Mouse (Mus musculus) heart, adult 11 months (tissue): ENCODE results near the gene Psenen.

Source experiments
- DNase-seq: peaks from one replicate; pipeline ENCODE4 v3.0.0; 2022

The Psenen gene

DNA sequence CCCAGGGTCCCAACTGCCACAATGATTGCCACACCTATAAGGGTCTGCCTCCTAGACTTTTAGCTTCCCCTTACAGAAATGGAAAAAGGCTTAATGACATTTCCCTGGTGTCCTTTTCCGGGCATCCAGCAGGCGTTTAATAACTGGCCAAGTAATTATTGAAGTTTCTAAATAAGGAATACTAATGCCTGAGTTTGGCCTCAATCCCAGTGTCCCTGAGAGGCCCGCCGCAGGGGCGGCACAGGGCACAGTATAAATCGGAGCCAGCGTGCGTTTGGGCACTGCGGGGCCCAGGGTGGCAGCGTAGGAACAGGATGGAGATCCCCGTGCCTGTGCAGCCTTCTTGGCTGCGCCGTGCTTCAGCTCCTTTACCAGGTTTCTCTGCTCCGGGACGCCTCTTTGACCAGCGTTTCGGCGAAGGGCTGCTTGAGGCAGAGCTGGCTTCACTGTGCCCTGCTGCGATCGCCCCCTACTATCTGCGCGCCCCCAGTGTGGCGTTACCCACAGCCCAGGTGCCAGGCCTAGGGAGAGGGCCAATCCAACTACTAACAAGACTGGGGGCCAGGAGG lies 10.3 kb downstream of the Psenen start:
- peak; percentile 97 for DNase-seq

GRCm38 (mm10) chr7:30552102-30553020 lies 11.1 kb downstream of the Psenen start, which contains the start of the genes Hspb6 and Proser3:
Hspb6 (plus strand) TSS chr7:30552178.
Proser3 (minus strand) TSS chr7:30552299.
- peak; percentile 100 for DNase-seq

DNA sequence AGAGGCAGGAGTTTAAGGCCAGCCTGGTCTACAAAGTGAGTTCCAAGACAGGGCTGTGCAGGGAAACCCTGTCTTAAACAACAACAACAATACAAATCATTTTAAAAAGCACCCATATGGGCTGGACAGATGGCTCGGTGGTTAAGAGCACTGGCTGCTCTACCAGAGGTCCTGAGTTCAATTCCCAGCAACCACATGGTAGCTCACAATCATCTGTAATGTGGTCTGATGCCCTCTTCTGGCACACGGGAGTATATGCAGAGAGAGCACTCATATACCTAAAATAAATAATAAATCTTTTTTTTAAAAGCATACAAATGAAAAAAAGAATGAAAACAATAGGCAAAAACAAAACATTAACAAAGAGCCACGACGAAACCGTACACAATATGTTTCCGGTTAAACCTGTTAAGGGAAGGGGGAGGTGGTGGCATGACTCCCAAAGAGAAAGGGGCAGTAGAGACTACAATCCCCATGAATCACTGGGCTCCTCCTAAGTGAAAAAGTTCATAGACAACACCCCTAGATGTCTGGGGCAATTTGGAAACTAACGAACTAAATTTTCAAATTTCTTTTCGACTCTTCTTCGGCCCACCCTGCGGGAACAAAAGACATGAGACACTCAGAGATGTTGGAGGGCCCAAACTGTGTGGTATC lies 11.9 kb downstream of the Psenen start:
- DNase-seq = peak; percentile 90

DNA sequence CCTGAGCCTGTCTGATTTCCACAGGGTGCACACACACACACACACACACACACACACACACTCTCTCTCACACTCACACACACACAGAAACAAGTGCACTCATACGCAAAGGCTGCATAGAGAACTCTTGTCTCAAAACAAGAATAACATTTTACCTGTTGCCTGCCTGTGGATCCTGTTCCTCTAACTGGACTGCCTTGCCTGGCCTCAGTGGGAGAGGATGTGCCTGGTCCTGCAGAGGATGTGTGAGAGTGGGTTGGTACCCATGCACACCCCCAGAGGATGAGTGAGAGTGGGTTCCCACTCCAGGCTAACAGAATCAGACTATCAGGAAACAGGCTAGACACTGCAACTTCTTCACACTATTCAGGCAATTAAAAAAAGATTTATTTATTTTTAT lies 12.8 kb downstream of the Psenen start:
- peak; percentile 91 for DNase-seq

GRCm38 (mm10) chr7:30549880-30550279 lies 13.5 kb downstream of the Psenen start:
- no peak for DNase-seq

DNA sequence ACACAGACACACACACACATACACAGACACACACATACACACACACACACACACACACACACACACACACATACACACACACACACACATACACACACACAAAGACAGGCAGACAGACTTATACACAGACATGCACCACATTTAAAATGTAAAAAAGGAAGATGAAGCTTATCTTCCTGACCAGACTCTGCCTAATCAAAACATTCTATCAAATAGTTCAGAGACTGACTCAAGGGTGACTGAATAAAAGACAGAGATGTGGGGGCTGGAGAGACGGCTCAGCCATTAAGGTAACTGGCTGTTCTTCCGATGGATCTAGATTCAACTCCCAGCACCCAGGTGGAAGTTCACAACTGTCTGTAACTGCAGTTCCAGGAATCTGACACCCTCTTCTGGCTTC lies 19.1 kb downstream of the Psenen start:
- no peak for DNase-seq

DNA sequence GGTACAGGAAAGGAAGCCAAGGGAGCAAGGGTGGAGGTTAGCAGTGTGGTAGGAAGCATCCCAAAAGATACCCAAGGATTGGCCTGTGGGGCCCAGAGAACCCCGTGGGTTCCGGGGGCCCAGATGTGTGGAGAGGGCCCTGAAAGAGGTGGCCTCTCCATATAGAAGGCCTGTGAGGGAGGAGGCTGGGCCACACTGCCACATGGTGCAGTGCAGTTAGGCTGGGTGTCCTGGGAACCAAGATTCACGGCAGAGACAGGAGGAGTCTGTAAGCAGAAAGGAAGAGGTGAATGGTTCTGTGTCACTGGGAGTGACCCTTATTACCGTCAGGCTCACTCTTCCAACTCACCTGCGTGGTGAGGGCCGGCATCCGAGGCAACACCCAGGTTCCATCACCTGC lies 22.9 kb downstream of the Psenen start:
- peak; percentile 80 for DNase-seq

- peak; percentile 99 for DNase-seq
These were observed 28.5 kb downstream of the Psenen start, which contains the start of gene Arhgap33 for GRCm38 (mm10) chr7:30534633-30535577. Arhgap33 (minus strand) TSS chr7:30535060.

GRCm38 (mm10) chr7:30533941-30534632 lies 29.3 kb downstream of the Psenen start:
- DNase-seq = peak; percentile 90

GRCm38 (mm10) chr7:30532931-30533330 lies 30.5 kb downstream of the Psenen start:
- DNase-seq = peak; percentile 94

DNA sequence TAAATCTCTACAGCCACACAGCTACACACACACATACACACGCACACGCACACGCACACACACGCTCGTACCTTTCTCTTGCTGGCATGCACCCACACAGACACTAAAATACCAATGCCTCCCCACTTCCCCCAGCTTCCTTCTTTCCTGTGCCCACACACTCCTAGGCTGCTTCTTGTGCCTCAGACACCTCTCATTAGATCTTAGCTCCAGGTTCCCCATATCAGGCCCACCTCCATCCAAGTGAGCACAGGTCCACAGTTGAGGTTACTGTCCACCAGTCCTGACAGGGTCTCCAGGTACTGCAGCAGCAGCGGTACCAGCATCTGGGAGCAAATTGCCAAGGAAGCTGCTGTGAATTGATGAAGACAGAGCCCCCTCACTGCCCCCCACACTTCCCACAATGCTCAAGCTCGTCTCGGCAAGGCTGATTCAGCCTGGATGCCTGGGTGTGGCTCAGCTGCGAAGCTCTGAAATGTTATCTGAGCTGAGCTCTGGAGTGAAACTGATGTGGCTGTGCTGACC lies 32.1 kb downstream of the Psenen start:
- no peak for DNase-seq

- DNase-seq = no peak
These were observed 36.4 kb downstream of the Psenen start for GRCm38 (mm10) chr7:30526981-30527380.

GRCm38 (mm10) chr7:30526399-30526798 lies 37.0 kb downstream of the Psenen start:
- no peak for DNase-seq

GRCm38 (mm10) chr7:30525954-30526353 lies 37.5 kb downstream of the Psenen start:
- DNase-seq = peak; percentile 89

- no peak for DNase-seq
These were observed 38.9 kb downstream of the Psenen start for GRCm38 (mm10) chr7:30524487-30524886.

GRCm38 (mm10) chr7:30522871-30523270 lies 40.6 kb downstream of the Psenen start:
- DNase-seq = no peak

- no peak for DNase-seq
These were observed 42.6 kb downstream of the Psenen start for GRCm38 (mm10) chr7:30520856-30521255.

DNA sequence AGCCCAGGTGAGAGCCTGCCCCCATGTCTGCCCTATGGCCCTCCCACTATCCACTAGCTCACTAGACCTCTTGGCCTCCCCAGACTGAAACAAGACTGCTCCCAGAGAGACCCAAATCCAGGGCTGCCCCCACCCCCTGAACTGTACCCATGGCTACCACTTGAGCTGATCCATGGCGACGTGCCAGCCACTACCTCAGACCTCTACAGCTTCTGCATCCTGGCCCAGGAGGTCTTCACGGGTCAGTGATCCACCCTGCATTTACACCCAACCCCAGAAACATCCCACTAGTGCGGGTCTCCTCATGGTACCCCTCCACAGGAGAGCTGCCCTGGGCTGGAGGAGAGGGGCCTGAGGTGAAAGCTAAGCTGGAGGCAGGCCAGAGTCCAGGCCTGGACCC lies 43.0 kb downstream of the Psenen start:
- no peak for DNase-seq

GRCm38 (mm10) chr7:30518325-30518724 lies 45.1 kb downstream of the Psenen start:
- no peak for DNase-seq

DNA sequence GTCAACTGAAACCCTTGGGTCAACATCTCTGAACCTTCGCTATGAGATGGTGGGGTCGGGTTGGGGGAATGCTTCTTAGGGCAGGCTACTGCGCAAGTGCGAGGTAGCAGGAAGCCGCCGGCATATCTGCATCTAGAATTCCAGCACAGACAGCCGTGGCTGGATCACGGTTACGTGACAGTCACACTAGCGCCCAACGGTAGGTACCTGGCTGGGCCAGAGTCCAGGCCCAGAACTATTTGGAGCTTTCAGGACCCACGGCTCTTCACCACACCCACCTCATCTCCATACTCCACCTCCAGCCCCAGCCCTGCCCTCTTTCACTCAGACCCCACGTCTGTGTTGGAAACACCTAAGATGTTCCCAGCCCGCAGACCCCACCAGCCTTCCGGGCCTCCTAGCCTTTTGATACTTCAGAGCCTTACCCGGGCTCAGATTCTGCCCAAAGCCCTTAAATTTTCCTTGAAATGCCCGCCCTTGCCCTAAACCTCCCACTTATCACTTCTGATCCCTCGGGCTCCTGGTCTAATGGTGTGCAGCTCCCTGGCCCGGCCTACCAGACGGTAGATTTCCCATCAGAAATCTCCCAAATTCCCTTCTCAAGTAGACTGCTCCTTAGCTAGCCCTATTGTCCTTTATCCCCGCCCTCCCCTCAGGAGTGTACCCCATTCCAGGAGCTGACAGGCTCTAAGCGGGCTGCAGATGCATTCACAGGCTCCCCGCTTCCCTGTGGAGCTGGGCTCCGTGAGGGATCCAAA lies 48.2 kb downstream of the Psenen start:
- no peak for DNase-seq
